Mouse (Mus musculus): ENCODE data around the gene Dhtkd1.
"Not testable (repeated sequence)": the region's sequence is repeated elsewhere in the genome, so short reads cannot be mapped to it uniquely, and the experiment has no call there.

Dhtkd1 gene

DNA sequence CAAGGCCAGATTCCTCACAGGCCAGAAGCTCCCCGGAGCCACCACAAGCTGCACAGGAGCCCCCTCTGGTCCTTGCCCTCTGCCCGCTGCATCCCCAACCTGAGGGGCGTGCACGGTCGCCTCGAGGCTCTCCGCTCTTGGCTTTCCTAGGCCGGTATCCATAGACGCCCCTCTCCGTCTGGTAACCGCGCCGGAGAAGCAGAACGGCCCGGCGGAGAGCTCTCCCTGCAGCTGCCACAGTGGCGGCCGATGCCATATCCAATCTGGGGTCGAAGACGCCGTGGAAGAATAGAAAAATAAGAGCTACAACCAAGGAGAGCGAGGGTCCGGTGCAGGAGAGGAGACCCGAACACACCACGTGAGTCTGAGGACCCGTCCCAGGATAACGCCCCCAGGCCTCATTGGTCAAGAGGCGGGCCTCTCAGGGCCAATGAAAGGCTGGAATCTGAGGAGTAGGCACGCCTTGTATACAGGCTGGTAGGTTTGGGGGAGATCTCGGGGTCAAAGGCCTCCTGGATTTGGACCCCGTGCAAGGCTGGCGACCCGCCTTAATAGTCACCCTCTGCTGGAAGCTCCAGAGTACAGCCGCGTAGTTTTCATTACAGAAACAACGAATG is at the start of gene Dhtkd1:
Gene Dhtkd1, minus strand, starts transcription at position 377 of the 617 bp plus-strand sequence.
- peak; percentile 68 for DNase-seq

DNA sequence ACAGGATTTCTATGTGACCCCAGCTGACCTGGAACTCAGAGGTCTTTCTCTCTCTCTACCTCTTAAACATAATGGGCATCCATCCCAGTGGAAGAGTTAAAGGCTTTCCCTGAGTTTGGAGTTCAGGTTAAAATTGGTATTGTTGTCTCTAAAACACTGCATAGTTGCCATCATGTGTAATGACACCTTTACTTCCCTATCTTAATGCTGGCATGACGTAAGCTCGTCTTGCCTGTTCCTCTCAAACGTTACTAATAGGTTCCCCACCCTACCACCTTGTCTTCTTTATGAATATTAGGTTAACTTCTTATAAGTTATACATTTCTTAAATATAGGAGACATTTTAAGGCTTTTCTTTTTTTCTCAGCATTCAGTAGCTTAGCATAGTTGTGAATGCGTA is 34.9 kb upstream of the Dhtkd1 start:
- DNase-seq = no peak

DNA sequence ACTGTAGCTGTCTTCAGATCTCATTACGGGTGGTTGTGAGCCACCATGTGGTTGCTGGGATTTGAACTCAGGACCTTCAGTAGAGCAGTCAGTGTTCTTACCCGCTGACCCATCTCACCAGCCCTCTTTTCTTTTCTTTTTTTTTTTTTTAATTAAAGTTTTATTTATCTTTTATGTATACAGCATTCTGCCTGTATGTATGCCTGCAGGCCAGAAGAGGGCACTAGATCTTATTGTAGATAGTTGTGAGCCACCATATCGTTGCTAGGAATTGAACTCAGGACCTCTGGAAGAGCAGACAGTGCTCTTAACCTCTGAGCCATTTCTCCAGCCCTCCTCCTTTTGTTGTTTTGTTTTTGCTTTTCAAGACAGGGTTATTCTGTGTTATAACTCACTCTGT is 28.0 kb upstream of the Dhtkd1 start:
- not testable (repeated sequence) for DNase-seq

DNA sequence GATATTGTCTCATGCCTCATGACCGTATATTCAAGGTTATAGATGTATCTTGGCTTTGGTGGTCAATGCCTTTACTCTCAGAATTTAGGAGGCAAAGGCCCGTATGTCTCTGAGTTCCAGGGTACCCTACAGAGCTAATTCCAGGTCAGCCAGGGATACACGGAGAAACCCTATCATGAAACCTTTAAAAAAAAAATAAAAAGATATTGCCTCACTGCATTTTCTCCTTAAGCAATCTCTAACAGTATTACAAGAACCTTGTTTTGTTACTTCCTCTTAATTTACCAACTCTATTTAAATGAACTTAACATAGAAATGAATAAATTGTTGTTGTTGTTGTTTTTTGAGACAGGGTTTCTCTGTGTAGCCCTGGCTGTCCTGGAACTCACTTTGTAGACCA is 23.4 kb upstream of the Dhtkd1 start:
- DNase-seq = no peak

DNA sequence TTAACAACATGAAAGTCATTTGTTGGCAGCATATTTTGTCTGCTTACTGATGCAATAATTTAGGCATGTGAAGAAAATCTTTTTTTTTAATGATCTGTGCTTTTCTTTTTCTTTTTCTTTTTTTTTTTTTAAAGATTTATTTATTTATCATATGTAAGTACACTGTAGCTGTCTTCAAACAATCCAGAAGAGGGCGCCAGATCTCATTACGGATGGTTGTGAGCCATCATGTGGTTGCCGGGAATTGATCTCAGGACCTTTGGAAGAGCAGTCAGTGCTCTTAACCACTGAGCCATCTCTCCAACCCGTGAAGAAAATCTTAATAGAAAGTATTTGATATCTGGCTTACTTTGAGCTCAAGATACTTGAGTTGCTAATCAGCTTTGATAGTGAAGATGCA is 21.1 kb upstream of the Dhtkd1 start:
- DNase-seq = not testable (repeated sequence)

DNA sequence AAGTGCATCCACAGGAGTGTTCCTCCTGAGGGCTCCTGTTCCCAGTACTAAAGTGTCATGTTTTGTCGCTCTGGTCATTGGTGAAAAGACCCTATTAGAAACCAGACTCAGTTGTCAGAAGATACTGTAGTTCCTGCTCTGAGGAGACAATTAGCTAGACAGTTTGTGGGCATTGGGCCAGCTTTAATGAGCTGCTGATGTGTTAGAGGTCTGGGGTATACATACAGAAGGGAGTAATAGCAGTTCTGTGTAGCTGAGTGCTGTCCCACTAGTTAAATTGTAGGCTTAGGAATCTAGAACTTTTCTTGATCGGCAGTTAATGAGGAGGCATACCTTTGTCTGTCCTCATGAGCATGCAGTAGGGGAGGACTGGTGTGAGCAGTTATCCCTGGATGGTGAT is 19.7 kb upstream of the Dhtkd1 start:
- no peak for DNase-seq

DNA sequence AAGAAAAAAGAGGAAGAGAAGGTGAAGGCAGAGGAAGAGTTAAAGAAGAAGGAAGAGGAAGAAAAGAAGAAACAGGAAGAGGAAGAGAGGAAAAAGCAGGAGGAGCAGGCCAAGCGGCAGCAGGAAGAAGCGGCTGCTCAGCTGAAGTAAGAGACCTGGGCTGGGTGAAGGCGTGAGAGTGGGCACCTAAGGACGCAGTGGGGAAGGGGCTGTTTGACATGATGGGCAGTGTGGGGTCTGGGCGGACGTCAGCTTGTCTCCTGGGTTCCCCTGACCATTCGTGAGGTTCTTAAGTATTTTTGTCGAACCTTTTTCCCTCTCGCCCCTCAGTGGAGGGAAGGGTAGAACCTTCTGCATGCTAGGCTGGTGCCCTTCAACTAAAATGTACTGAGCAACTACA is 15.1 kb upstream of the Dhtkd1 start:
- no peak for DNase-seq

DNA sequence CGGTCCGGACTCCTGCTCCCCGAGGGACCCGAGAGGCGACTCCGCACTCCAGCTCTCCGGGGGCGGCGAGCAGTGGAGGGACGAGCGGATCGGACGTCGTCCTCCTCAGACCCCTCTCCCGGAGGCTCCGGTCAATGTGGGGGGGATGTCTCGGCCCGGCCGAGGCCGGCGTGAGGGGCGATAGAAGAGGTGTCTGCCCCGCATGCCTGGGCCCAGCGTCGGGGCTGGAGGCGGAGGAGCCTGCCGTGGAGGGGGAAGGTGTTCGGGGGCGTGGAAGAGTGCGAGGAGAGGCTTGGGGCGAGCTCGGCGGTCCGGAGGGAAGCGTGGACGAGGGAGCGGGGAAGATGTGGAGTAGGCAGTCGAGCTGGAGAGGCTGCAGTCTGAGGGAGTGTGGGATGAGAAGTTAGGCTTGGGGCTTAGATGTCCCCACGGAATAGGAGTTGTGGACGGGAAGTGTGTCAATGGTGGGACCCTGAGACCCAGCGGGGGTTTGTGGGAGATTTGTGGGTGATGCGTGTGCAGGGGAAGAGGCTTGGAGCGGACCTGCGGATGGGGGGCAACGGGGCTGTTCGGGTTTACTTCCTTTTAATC is 9.1 kb upstream of the Dhtkd1 start:
- DNase-seq = peak; percentile 78

DNA sequence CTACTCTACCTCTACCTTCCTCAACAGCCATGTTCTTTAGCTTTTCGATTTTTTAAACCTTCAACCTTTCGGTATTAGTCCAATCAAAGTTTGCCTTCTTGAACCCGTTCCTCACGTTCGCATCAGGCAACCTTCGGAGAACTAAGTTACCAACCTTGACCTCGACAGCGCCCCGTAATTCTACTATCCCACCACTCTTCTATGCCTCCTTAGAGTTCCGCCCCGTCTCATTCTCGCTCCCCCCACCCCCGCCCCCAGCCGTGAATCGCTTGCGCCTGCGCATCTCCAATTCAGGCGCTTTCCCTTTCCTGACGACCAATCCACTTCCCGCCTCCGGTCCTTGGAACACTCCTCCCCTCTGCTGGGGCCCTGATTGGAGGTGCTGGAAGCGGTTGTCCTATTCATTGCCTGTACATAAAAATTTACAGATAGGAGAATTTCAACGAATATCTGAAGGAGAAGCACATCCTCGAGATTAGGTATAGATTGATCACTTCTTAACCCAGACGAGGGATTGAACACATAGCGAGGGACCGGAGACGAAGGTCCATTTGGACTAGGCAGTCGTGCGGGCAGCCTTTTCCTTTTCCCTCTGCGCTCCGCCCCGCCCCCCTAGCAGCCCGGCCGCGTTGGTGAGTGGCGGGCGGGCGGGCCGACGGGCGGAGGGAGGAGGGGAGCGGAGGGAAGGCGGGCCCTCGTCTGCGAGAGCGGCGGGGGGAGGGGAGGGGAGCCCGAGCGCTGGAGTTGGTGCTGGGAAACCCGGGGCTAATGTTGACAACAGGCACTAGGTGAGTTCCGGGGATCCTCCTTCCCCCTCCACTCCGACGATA is 8.4 kb upstream of the Dhtkd1 start, which contains the start of gene Upf2:
Gene Upf2, plus strand, starts transcription at position 704 of the 830 bp plus-strand sequence.
- DNase-seq = peak; percentile 97

DNA sequence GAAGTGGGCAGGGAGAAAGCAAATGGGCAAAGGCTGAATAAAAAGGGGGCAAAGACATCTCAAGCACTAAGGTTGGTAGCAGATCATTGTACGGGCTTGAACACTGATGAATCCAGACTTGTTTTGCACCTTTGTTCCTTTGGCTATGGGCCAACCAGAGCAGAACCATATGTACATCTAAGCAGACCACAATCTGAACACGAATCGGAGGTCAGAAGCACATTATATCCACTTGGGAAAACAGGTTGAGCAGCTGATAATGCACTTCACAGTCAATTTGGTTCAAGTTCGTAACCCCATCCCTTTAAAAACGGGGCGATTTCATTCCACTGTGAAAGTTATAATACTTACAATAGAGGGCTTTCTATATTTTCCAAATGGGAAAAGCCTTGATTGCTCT is 7.7 kb upstream of the Dhtkd1 start:
- peak; percentile 11 for DNase-seq

DNA sequence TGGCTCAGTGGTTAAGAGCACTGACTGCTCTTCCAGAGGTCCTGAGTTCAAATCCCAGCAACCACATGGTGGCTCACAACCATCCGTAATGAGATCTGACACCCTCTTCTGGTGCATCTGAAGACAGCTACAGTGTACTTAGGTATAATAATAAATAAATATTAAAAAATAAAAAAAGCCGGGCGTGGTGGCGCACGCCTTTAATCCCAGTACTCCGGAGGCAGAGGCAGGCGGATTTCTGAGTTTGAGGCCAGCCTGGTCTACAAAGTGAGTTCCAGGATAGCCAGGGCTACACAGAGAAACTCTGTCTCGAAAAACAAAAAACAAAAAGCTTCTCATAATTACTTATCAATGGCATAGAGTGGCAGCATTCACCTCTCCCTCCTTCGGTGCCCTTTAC is 7.2 kb upstream of the Dhtkd1 start:
- not testable (repeated sequence) for DNase-seq

DNA sequence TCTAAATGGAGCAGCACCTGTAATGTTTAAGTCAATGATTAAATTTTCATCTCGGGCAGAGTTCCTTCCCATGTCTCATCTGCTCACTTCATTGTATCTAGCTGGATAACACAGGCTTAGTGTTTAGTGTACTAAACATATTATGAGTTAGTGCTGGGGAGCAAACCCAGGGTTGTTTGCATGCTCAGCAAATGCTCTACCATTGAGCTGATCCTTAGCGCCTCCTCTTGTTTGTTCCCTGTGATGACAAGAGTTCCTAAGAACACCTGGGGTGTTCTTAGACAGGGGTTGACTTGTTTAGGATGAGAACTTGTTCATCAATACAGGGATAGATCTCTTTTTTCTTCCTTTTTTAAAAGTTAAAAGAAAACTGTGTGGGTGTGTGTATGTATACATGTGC is 6.4 kb upstream of the Dhtkd1 start:
- DNase-seq = no peak

DNA sequence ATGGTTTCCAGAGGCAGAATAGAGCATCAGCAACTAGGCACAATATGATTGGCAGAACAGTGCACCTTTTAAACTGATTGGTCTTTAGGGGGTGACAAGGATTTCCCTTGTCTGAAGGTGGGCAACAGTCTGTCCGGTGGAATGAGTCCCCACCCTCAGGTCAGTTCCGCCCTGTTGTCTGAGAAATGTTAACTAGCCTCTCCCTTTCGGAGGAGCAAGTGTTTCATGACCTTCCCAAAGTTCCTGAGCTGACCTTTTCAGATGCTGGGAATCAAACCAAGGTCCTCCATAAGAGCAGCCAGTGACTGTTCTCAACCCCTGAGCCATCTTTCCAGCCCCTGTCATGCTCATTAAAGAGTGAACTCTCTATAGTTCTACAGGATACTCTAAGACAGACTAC is 4.3 kb upstream of the Dhtkd1 start:
- DNase-seq = no peak

DNA sequence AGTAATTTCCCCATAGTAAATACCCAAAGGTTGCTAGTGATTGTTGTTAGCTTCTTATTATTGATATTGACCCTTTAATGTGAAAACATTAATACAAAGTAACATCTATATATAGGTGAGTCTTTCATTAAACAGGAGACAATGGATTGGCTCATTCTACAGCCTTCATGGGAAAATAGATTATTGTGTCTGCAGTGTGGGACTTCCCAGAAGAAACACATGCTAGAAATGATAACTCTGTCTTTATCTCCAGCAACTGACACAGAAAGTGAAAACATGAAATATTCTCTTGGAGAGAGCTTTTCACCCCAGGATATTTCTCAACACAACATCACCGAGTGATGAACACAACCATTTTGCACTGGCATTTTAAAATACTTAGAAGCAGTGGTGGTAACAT is 3.0 kb upstream of the Dhtkd1 start:
- no peak for DNase-seq

DNA sequence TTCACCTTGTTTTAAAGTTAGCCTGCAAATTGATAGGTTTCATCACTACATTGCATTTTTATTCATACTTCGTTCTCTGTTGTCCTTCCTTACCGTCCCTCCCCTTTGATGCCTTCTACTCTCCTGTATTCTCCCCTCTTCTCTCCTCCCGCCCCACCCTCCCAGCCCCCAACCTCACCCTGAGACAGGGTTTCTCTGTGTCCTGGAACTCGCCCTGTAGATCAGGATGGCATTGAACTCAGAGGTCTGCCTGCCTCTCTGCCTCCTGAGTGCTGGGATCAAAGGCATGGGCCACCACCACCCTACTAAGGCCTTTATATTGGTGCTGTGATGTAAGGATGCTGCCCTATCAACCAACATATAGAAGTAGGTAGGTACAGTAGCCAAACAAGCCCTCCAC is 479 bp upstream of the Dhtkd1 start:
- no peak for DNase-seq

DNA sequence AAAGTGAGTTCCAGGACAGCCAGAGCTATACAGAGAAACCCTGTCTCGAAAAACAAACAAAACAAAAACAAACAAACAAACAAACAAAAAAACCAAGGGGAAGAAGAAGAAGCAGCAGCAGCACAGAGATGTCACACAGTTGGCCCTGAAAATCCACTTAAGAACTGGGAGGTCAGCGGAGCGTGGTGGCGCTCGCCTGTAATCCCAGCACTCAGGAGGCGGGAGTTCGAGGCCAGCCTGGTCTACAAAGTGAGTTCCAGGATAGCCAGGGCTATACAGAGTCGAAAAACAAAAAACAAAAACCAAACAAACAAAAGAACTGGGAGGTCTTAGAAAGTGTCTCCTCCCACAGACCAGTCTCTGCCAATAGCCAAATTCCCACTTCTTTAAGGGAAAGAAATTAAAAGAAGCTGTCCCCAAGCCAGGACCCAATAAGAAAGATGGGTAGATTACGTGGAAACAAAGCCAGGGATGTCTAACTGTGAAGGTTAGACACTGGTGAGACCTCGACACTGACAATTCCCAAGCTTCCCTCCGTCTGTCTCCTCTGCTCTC is 654 bp downstream of the Dhtkd1 start:
- DNase-seq = no peak

DNA sequence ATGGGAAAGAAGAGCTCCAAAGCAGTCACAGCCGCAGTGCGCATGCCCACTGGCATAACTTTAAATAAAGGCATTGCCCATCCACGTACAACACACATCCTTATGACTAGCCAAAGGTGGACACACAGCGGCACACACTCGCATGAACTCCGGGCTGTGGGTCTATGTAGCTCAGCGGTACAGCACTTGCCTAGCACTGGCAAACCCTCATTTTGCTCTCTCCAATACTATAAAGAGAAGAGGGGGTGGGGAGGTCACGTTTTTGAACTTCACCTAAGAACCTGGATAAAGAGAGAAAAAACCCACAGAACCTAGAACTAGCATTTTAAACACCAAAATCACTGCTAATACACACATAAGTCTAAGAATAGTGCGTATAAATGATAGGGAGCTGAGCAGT is 1.7 kb downstream of the Dhtkd1 start:
- no peak for DNase-seq

DNA sequence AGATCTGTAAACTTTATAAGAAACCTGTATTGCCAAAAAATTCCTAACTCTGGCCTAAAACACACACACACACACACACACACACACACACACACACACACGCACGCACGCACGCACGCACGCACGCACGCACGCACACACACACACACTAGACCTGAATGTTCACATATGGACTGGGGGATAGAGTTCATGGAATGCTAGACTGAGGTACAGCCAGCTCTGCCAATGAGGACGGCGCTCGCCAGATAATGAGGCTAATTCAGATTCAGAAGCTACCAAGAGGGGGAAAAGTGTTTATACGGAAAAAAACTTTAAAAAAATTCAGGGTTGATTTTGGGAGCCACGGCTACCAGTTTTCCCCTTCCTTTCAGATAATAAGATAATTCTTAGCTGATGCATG is 2.7 kb downstream of the Dhtkd1 start:
- no peak for DNase-seq

DNA sequence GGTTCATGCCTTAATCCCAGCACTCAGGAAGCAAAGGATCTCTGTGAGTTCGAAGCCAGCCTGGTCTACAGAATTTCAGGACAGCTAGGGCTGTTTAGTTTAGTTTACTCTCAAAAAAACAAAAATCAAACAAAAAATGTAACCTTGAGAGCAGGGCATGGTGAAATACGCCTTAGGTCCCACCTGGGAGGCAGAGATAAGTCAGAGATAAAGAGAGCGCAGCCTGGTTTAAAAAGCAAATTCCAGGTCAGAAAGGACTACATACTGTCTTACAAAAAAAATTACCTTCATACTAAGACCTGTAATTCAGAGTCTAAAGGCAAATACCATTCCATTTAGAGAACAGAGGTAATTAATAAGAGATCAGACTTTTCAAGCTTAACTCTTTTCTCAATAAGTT is 3.3 kb downstream of the Dhtkd1 start:
- no peak for DNase-seq

DNA sequence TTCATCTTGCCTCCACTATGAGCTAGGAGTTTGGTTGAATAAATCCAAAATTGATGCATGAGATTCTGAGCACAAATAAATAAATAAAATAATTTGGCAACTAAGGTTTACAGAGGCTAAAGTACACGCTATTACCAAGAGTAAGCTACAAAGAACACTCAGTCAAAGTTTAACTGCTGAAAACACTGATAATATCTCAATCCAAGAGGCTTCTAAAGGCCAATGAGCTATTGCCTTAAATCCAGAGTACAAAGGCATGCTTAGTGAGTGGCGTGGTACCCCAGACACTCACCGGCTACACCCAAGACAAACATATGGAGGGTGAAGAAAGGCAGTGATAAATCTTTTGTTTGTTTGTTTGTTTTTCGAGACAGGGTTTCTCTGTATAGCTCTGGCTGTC is 6.0 kb downstream of the Dhtkd1 start:
- DNase-seq = no peak

DNA sequence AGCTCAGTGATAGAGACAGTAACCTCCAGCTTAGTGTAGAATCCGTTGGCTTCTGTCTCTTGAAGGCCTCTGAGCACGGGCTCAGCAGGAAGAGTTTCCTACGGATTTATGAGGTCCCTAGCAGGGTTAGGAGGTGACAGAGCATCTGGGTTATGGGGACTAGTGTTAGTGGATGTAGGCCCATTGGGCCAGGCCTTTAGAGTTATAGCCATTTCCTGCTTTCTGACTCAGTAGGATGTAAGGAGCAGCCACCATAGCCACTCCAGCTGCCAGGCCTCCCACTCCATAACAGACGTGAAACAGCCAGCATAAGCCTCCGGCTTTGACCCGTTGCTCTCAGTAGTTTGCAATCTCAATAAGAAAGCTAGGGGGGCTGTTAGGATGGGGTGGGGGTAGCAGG is 6.5 kb downstream of the Dhtkd1 start:
- DNase-seq = no peak

DNA sequence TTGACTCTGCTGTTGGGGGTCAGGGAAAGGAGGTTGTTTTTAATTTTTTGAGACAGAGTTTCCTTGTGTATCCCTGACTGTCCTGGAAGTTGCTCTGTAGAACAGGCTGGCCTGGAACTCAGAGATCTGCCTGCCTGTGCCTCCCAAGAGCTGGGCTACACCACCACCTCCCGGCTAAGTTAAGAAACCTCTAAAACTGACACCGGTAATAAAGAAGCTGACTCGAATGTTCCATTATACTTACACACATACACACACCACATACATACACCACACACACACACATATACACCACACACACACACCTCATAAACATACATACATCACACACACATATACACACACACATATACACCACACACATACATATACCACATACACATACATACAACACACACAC is 7.7 kb downstream of the Dhtkd1 start:
- no peak for DNase-seq

DNA sequence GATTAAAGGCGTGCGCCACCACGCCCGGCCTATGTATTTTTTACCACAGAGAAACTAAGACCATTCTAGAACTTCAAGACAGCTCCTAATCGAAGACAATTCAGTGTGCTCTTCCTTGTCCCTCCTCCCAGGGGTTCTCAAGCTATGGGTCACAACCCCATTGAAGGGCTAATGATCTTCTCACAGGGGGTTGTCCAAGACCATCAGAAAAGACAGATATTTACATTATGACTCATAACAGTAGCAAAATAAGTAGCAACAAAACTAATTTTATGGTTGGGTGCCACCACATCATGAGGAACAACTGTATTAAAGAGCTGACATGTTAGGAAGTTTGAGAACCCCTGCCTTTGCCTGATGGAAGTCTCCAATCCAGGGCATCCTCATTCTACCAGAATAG is 10.7 kb downstream of the Dhtkd1 start:
- no peak for DNase-seq
